Mouse (Mus musculus): ENCODE measurements around the gene Pald1.

The Pald1 gene

GRCm38 (mm10) chr10:61402480-61402879 lies 19.1 kb upstream of the Pald1 start:
- DNase-seq (ENCODE audit: low read depth), result no peak

GRCm38 (mm10) chr10:61400407-61400806 lies 17.1 kb upstream of the Pald1 start:
- no peak for DNase-seq (ENCODE audit: low read depth)

DNA sequence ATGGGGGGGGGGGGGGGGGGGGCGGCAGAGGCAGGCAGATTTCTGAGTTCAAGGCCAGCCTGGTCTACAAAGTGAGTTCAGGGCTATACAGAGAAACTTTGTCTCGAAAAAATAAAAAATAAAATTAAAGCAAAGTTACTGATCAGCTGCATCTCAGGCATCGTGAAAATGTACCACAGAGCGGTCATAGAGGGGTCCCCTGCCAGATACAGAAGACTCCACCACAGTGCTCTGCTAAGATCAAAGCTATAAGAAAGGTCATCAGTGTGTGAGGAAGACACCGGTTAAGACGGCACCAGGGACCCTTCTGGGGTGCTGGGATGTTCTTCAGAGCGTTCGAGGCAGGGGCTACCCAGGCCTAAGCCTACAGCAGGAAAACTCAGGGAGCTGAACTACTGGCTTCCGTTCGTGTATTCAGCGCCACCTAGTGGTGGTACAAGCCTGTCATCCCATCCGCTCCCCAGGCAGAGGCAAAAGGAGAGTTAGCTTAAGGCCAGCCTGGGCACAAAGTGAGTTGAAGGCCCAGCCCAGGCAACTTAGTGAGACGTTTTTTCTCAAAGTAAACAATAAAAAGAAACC lies 15.9 kb upstream of the Pald1 start:
- no peak for DNase-seq (ENCODE audit: low read depth)

GRCm38 (mm10) chr10:61398125-61398524 lies 14.8 kb upstream of the Pald1 start:
- no peak for DNase-seq (ENCODE audit: low read depth)

DNA sequence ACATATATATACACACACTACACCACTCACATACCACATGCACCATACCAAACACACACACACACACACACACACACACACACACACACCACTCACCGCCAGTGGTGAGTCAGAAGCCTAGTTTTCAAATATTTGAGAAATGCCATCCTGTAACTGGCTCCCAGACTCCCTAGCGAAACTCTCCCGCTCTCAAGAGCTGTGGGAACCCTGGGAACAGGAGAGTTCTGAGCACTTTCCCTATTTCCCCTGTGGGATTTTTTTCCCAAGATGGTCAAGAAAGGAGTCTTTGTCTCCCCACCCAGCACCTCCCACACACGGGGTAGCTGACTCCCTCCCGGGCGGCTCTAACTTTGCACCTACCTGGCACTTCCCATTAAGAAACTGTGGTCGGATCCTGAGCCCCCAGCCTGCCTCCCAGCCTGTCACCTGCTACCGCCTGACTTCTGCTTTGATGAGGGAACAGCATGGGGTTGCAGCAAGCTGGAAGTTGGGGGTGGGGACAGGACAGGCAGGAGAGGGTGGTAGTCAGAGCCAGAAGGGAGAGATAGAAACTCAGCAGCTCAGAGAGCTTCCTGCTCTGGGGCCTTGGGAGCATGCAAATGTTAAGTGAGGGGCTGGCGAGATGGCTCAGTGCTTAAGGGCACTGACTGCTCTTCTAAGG lies 11.3 kb upstream of the Pald1 start:
- peak; percentile 93 for DNase-seq (ENCODE audit: low read depth)

DNA sequence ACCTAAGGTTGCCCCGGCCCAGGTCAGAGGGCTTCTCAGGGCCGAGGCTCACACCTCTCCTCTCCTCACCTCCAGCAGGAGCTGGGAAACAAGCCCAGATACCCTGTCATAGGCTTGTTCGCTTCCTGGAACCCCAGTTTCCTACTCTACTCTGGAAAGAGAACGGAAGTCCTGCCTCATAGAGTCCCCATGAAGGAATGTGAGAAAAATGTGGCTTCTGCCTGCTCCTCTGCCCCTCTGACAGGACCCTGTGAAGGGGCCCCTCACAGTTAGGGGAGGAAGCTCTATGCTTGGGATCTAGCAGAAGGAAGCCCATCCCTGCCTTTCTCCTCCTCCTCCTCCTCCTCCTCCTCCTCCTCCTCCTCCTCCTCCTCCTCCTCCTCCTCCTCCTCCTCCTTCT lies 9.3 kb upstream of the Pald1 start:
- no peak for DNase-seq (ENCODE audit: low read depth)

DNA sequence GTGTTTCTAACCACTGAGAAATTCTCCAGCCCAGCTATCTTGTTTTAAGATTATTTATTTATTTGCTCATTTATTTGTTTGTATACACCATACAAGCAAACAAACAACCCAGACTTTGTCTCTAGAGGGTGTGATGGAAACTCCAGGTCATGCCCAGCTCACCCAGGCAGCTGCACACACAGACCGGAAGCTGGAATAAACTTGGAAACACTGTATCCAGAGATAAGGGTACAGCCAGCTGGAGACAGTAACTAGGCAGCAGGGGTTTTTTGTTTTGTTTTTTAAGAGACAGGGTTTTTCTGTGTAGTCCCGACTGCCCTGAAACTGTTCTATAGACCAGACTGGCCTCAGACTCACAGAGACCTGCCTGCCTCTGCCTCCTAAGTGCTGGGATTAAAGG lies 6.8 kb upstream of the Pald1 start:
- DNase-seq (ENCODE audit: low read depth), result no peak

- no peak for DNase-seq (ENCODE audit: low read depth)
These were observed 5.7 kb upstream of the Pald1 start for GRCm38 (mm10) chr10:61389020-61389419.

GRCm38 (mm10) chr10:61386284-61386683 lies 3.0 kb upstream of the Pald1 start:
- DNase-seq (ENCODE audit: low read depth), result no peak

DNA sequence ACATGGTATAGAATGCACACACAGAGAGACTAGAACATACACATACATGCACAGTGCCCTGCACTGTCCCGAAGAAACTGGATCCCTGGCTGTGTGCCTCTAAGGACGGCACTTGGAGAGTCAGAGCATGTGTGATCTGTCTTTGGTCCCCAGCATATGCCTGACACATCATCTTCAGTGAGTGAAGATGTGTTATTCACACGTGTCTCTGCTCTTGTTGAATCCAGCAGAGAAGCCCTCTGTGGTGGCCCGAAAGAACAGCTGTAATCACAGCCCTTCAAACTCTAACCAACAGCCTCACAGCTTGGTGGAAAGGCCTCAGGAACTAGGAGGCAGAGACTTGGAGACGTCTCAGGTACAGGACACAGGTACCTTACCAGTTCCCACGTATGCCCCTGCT lies 1.8 kb upstream of the Pald1 start:
- DNase-seq (ENCODE audit: low read depth), result no peak

GRCm38 (mm10) chr10:61383715-61384047 lies 351 bp upstream of the Pald1 start:
- DNase-seq (ENCODE audit: low read depth), result no peak

DNA sequence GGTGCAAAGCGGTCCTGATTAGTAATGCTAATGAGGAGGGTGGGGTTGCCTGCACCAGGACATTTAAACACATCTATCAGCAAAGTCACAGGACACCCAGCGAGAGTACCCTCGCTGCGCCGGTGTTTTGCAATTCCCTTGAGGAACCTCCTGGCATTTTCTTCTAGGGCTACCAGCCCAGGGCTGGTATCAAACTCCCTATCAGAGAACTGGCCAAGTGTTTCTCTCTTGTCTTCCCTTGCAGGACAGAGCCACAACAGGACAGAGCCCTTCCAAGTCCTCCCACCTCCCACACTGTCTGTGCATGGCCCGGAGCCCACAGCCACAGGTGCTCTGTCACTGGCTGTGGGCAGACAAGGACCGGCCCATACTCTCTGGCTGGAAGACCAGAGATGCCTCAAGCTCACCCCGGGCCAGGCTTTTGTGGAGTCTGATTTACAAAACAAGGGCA lies 1.0 kb downstream of the Pald1 start:
- no peak for DNase-seq (ENCODE audit: low read depth)

DNA sequence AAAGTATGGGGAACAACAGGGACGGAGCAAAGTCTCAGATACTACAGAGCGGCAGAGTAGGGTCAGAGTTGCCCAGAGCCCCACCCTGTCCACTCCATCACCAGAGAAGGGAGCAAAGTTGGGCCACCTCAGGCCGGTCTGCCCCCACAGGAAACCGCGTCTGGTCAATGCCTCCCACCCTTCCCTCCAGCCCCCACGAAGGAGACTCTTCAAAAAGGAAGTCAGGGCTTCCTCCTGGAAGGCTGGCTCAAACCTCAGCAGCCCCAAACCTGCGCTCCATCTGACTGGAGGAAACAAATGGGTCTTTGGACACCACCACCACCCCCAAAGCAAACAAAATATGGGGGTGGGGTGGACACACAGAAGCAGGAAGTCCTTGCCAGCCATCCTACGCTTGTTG lies 1.5 kb downstream of the Pald1 start:
- DNase-seq (ENCODE audit: low read depth), result no peak

GRCm38 (mm10) chr10:61380186-61380585 lies 3.1 kb downstream of the Pald1 start:
- DNase-seq (ENCODE audit: low read depth), result no peak

DNA sequence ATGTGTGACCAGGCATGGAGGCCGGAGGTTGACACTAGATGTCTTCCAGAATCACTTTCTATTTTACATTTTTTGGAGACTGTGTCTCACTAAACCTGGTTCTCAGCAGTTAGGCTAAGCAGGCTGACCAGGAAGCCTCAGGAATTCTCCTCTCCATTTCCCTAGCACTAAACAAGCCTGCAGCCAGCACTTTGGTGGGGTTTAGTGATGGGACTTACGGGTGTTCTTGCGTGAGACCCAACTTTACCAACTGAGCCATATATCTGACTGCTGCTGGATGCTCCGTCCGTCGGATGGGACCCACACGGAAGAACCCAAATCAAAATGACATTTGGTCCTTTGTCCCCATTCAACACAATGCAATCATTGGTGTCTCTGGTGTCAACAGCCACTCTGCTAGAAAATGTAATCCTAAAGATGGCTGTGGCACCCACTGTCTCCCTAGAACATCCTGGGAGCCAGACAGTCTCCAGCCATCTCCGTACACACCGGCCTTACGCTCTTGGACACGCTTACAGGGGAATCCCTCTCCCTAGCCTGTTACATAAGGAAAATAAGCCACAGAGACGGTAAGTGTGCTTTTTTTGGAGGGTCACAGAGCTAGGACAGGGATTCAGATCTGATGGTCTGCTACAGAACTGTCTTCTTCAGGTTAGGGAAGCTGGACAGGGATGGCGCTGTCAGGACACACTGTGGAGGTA lies 3.8 kb downstream of the Pald1 start:
- no peak for DNase-seq (ENCODE audit: low read depth)

DNA sequence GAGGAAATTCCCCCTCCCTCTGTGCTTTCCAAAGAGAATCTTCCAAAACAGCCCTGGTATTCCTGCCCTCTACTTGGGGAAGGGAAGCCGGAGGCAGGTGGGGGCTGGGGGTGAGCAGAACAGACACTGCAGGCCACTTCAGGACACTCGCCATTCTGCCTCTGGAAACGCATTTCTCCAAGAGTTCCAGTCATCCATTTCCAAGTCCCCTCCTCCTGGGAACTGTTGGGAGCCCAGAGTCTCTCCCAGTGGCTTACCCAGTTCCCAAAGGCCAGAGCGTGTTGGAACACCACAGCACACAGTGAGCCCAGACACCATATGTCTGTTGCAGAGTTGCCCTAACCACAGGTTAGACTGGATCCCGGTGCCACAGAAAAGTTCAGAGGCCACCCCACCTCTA lies 4.6 kb downstream of the Pald1 start:
- no peak for DNase-seq (ENCODE audit: low read depth)

DNA sequence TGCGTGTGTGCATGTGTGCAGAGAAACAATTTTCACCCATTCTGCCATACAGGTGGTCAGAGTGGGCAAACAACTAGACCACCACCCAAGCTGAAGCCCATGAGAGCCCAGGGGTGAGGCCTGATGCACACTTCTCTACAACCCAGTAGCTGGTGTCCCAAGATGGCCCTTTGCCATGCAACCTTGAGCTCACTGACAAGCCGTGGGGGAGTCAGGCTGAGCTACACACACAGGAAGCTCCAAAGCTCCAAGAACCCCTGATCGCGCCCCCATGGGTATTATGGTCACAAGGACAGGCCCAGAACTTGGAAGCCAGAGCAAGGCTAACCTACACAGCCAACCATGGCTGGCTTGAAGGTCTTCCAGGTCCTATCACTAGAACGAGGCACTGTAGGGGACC lies 5.3 kb downstream of the Pald1 start:
- no peak for DNase-seq (ENCODE audit: low read depth)

GRCm38 (mm10) chr10:61374771-61375481 lies 8.4 kb downstream of the Pald1 start:
- DNase-seq (ENCODE audit: low read depth), result no peak

- no peak for DNase-seq (ENCODE audit: low read depth)
These were observed 9.3 kb downstream of the Pald1 start for GRCm38 (mm10) chr10:61374076-61374475.

GRCm38 (mm10) chr10:61372585-61372923 lies 10.8 kb downstream of the Pald1 start:
- no peak for DNase-seq (ENCODE audit: low read depth)

DNA sequence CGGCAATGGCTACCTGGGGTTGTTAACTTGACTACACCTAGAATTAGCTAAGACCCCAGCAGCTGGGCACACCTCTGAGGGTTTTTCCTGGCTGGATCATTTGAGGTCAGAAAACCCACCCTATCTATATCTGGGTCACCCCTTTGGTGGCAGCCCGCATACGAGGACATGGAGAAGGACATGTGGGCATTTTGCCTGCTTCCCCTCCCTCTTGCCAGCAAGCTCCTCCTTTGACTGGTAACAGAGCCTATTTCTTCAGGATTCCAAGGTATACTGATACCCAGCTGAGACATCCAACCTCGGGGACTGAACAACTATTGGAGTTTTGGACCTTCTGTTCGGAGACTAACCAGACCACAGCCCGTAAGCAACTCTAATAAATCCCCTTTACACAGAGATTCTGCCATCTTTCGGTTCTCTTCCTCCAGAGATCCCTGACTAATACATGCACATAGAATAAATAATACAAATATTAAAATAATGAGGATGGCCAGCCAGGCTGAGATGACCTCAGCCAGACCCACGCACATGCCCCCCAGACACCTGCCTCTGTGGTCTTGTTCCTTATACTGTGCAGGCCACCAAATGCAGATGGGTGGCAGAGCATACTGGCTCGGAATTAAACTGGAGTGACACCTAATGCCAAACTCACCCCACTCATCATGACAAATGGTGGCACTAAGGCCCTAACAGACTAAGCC lies 11.3 kb downstream of the Pald1 start:
- no peak for DNase-seq (ENCODE audit: low read depth)

- no peak for DNase-seq (ENCODE audit: low read depth)
These were observed 12.9 kb downstream of the Pald1 start for GRCm38 (mm10) chr10:61370273-61370979.

All from fibroblast of lung, adult 2 months (primary cell).